Mouse (Mus musculus) megakaryocyte-erythroid progenitor cell, adult 5-6 weeks (primary cell): ENCODE measurements at regions not wholly inside any gene's neighbourhood (a gene's known extent, or its start where the extent isn't known, plus 50 kb on each side); places are given as distances from the start of the nearest gene placed in this dataset.

Experiments used
- ATAC-seq: replicated peaks from 2 replicates; pipeline ENCODE4 v1.8.0; 2016; ENCODE audit warnings: mild to moderate bottlenecking, inconsistent platforms; ENCODE audit not compliant: severe bottlenecking, poor library complexity, low FRiP score, low TSS enrichment

GRCm38 (mm10) chr4:22047730-22048455, 116.8 kb downstream of the Faxc start:
- ATAC-seq: no peak

GRCm38 (mm10) chr4:22066785-22067433, 135.8 kb downstream of the Faxc start:
- no peak for ATAC-seq

GRCm38 (mm10) chr4:22067678-22068299, 136.7 kb downstream of the Faxc start:
- no peak for ATAC-seq

GRCm38 (mm10) chr4:22088209-22088787, 157.2 kb downstream of the Faxc start:
- ATAC-seq: no peak

GRCm38 (mm10) chr4:22089637-22090041, 158.5 kb downstream of the Faxc start:
- no peak for ATAC-seq

- no peak for ATAC-seq
Observed at GRCm38 (mm10) chr4:22090536-22090935, 159.4 kb downstream of the Faxc start.

GRCm38 (mm10) chr4:22092551-22092950, 161.4 kb downstream of the Faxc start:
- no peak for ATAC-seq

GRCm38 (mm10) chr4:22095257-22096031, 164.3 kb downstream of the Faxc start:
- ATAC-seq: no peak

GRCm38 (mm10) chr4:22098605-22099004, 167.5 kb downstream of the Faxc start:
- ATAC-seq: no peak

GRCm38 (mm10) chr4:22102478-22102877, 171.3 kb downstream of the Faxc start:
- no peak for ATAC-seq

- no peak for ATAC-seq
Observed at GRCm38 (mm10) chr4:22103001-22103587, 172.0 kb downstream of the Faxc start.

- ATAC-seq: no peak
Observed at GRCm38 (mm10) chr4:22106883-22107282, 175.8 kb downstream of the Faxc start.

- ATAC-seq: no peak
Observed at GRCm38 (mm10) chr4:22109410-22109809, 178.3 kb downstream of the Faxc start.

- ATAC-seq: no peak
Observed at GRCm38 (mm10) chr4:22110400-22110799, 179.3 kb downstream of the Faxc start.

GRCm38 (mm10) chr4:22112209-22112608, 181.1 kb downstream of the Faxc start:
- no peak for ATAC-seq

GRCm38 (mm10) chr4:22114451-22114850, 183.3 kb downstream of the Faxc start:
- no peak for ATAC-seq

- no peak for ATAC-seq
Observed at GRCm38 (mm10) chr4:22119877-22120276, 188.7 kb downstream of the Faxc start.

- ATAC-seq: no peak
Observed at GRCm38 (mm10) chr4:22120953-22121352, 189.8 kb downstream of the Faxc start.

GRCm38 (mm10) chr4:22121397-22121796, 190.3 kb downstream of the Faxc start:
- no peak for ATAC-seq
